Mouse (Mus musculus) B cell, adult 2 months (primary cell): Measurements from ENCODE around the gene Chst12.

Source experiments
- DNase-seq, 2 experiments: peaks; one replicate each; pipeline ENCODE4 v3.0.0; 2022

The Chst12 gene

DNA sequence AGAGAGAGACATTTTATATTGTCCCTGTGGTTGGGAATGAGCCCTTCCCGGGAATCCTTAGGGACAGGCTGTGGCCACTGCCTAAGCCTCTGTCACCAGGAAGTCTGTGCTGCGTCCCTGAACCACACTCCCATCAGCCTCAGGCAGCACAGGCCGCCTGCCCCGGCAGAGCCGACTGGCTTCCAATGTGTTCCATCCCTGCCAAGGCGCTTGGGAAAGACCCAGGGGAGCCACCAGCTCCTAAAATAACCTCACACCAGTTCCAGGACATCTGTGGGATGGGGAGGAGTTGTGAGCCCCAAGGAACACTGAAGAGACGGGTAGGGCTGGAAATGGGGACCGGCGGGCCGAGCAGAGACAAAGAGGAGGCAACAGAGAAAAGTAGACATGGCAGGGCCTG, 66.3 kb downstream of the Chst12 start:
- DNase-seq: no peak

- no peak for DNase-seq
Observed at GRCm38 (mm10) chr5:140572611-140573010, 67.3 kb downstream of the Chst12 start.
